Mouse (Mus musculus) thymus, adult 2 months (tissue): Measurements from ENCODE around the gene Adamtsl3.

Source experiments
- CTCF ChIP-seq: fragments of 200-500 bp; IDR thresholded peaks from 2 replicates; pipeline ENCODE4 v1.5.1; 2012; ENCODE audit warnings: mild to moderate bottlenecking, control low read depth, low read length, moderate library complexity, borderline replicate concordance; ENCODE audit not compliant: control insufficient read depth, poor library complexity, insufficient read depth; ENCODE audit errors: extremely low read depth
- POLR2A ChIP-seq: fragments of 200-500 bp; IDR thresholded peaks from 2 replicates; pipeline ENCODE4 v1.6.1; 2012; ENCODE audit warnings: mild to moderate bottlenecking, low read length, control low read depth, moderate library complexity; ENCODE audit not compliant: control insufficient read depth, poor library complexity, insufficient read depth; ENCODE audit errors: extremely low read depth

DNA sequence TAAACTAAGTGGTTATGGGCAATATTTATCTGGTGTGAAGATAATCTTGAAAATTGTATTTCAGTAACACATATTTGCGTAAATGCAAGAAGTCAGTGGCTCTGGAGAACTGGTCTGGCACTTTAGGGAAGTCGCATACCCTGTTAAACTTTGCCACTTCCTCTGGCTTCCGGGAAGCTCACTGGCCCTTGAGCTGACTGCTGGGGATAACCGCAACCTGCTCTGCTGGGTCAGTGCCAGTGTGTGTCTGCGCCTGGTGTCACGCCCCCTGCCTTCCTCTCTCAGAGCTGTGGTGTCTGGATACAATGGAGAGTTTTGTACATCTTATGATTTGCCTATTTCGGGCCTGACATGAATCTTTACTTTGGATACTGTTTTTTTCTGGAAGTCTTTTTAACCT lies 42.1 kb upstream of the Adamtsl3 start:
- no peak for TF ChIP-seq CTCF
- no peak for TF ChIP-seq POLR2A
